Mouse (Mus musculus): ENCODE results near the gene Ahcy.

GRCm38 (mm10) chr2:155088264-155088663 is 14.0 kb upstream of the Ahcy start:
- TF ChIP-seq CTCF (IDR thresholded peaks at IDR 0.05; ENCODE audit: low read depth) = no peak
- TF ChIP-seq EP300 (IDR thresholded peaks at IDR 0.05; ENCODE audit: low read depth) = no peak
